Mouse (Mus musculus) heart, adult 2 months (tissue): ENCODE data around the gene Nfe2l2. TPM values are rescaled to one million over a fixed set of nuclear protein-coding genes. Genes with fewer than 3 reads are reported as not detected.

Source experiments
- DNase-seq, 2 experiments: peaks; one replicate each; pipeline ENCODE4 v3.0.0; 2021
- H3K27ac ChIP-seq: fragments of 200-600 bp; 2 replicates; pipeline ENCODE4 v1.8.1; 2022
- H3K27me3 ChIP-seq: fragments of 200-500 bp; 2 replicates; pipeline ENCODE4 v1.6.1; 2012; ENCODE audit warnings: mild to moderate bottlenecking, low read length, inconsistent platforms, mixed read lengths; ENCODE audit not compliant: control insufficient read depth, insufficient read depth
- H3K36me3 ChIP-seq: fragments of 200-500 bp; 2 replicates; pipeline ENCODE4 v1.6.1; 2012; ENCODE audit warnings: low read length, inconsistent platforms; ENCODE audit not compliant: control insufficient read depth, insufficient read depth
- H3K4me1 ChIP-seq: fragments of 200-500 bp; 2 replicates; pipeline ENCODE4 v1.6.1; 2011; ENCODE audit warnings: low read length; ENCODE audit not compliant: control insufficient read depth, insufficient read depth
- H3K4me3 ChIP-seq: fragments of 200-600 bp; 2 replicates; pipeline ENCODE4 v1.8.1; 2022
- H3K79me2 ChIP-seq: fragments of 200-500 bp; replicated peaks from 2 replicates; pipeline ENCODE4 v1.6.1; 2012; ENCODE audit warnings: mild to moderate bottlenecking, inconsistent platforms, low read length, moderate library complexity, mixed read lengths; ENCODE audit not compliant: control insufficient read depth, insufficient read depth
- H3K9ac ChIP-seq: fragments of 200-500 bp; 2 replicates; pipeline ENCODE4 v1.6.1; 2012; ENCODE audit warnings: low read depth, mild to moderate bottlenecking, control low read depth, inconsistent platforms, low read length, mixed read lengths
- CTCF ChIP-seq: fragments of 200-600 bp; IDR thresholded peaks from 2 replicates; pipeline ENCODE4 v1.8.1; 2022; ENCODE audit warnings: antibody characterized with exemption, mild to moderate bottlenecking, moderate library complexity
- EP300 ChIP-seq: fragments of 200-500 bp; IDR thresholded peaks from 2 replicates; pipeline ENCODE4 v1.6.1; 2011; ENCODE audit warnings: low read depth, low read length, control low read depth; ENCODE audit not compliant: insufficient read depth
- POLR2A ChIP-seq: fragments of 200-500 bp; IDR thresholded peaks from 2 replicates; pipeline ENCODE4 v1.6.1; 2011; ENCODE audit warnings: mild to moderate bottlenecking, low read depth, low read length, control low read depth; ENCODE audit not compliant: insufficient read depth
- WGBS: fragments of 180-500 bp; shearing (Covaris S2); methylation state at CpG from one replicate; pipeline ENCODE4 v1.1.7; 2018; 5-methylcytosine and 5-hydroxymethylcytosine counted together
- intact Hi-C: fragments of 180-260 bp; cut with DNase I; formaldehyde crosslinking; loops from one replicate; pipeline ENCODE4 v1.15.1; 2025
- polyA plus RNA-seq: library from polyadenylated mRNA; depleted of rRNA; stranded (reverse); fragments of >200 nt; gene quantifications from 2 replicates; pipeline ENCODE4 v1.2.3, GENCODE M21; 2012
- total RNA-seq, 2 experiments: library from RNA; stranded (reverse); gene quantifications; 2 replicates each; pipeline ENCODE4 v1.2.3; 2021

The Nfe2l2 gene
- total and polyA plus RNA-seq, 3 experiments = 36.5 to 67.1 (median 56.2) TPM

GRCm38 (mm10) chr2:75716046-75717016, 11.9 kb upstream of the Nfe2l2 start:
- Histone ChIP-seq H3K27me3 (no peaks in the 10 kb centered on the region), H3K79me2 (no peaks in the 10 kb centered on the region), H3K36me3 (no peaks in the 10 kb centered on the region), H3K27ac (no peak overlapping the region), H3K4me1 (peaks cover 1% of the 10 kb centered on the region; the same call in 1 of the 2 replicates), H3K9ac (no peak overlapping the region), H3K4me3 (no peak overlapping the region)
- no peak for DNase-seq
- WGBS = 57% methylated on average over 12 of the region's 12 CpGs
- TF ChIP-seq POLR2A (no peak), CTCF (no peak), EP300 (no peak)
- intact Hi-C loops = no loop called here

DNA sequence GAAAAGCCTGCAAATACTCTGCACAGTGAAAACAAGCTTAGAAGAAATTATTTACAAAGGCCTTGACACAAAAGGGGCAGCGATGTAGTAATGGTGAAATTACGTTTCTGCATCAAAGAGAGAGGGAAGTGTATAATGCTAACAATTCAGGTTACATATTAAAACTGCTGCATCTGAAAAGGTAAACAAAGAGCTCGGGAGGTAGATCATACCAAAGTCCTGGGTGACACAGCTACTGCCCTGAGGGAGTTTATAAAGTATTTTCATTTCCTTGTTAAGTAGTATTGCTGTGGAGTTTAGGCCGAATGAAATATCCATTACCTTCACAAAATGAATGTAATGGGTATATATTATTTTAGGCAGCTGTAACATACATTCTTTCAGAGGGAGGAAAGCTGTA, 10.3 kb upstream of the Nfe2l2 start:
- H3K4me1 ChIP-seq = no peaks in the 10 kb centered on the region; the same call in 1 of the 2 replicates
- 83% methylated on average over 4 of the region's 4 CpGs for whole genome bisulfite sequencing
- DNase-seq = no peak
- H3K9ac ChIP-seq = no peak overlapping the region
- TF ChIP-seq POLR2A (no peak), EP300 (no peak), CTCF (no peak)
- intact Hi-C loops = no loop called here
- H3K4me3 ChIP-seq = no peak overlapping the region
- H3K27me3 ChIP-seq = no peaks in the 10 kb centered on the region
- H3K79me2 ChIP-seq = no peaks in the 10 kb centered on the region
- H3K27ac ChIP-seq = no peak overlapping the region
- H3K36me3 ChIP-seq = no peaks in the 10 kb centered on the region

- H3K36me3 ChIP-seq = no peaks in the 10 kb centered on the region
- intact Hi-C loops = no loop called here
- no peak overlapping the region for H3K27ac ChIP-seq
- DNase-seq = no peak
- TF ChIP-seq EP300 (no peak), CTCF (no peak), POLR2A (no peak)
- H3K79me2 ChIP-seq = no peaks in the 10 kb centered on the region
- 82% methylated on average over 3 of the region's 3 CpGs for WGBS
- H3K27me3 ChIP-seq = no peaks in the 10 kb centered on the region
- H3K4me3 ChIP-seq = no peak overlapping the region
- H3K4me1 ChIP-seq = no peaks in the 10 kb centered on the region; the same call in 1 of the 2 replicates
- no peak overlapping the region for H3K9ac ChIP-seq
Observed at GRCm38 (mm10) chr2:75713083-75713482, 8.6 kb upstream of the Nfe2l2 start.

DNA sequence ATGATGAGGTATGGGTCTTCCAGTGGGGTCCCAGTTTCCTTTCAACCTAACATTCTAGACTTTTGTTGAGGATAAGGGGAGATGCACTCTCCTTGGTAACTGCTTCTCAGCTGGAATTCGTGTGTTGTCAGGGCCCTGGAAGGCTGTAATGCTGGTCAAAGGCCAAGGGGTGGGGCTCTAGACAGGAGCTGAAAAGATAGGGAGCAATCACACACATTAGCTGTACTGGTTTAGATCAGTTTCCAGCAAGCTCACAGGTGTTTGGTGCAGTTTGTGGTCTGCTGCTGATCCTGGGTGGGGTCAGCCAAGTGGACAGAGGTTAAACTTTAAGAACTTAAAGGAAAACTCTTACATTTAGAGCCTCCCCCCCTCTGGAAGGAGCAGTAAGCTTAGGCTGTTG, 3.0 kb upstream of the Nfe2l2 start:
- H3K36me3 ChIP-seq = 0 out of 2 replicates have a peak, but pooled peaks cover under 1% of the 10 kb centered on the region
- H3K79me2 ChIP-seq = no peaks in the 10 kb centered on the region
- no peak for DNase-seq
- H3K9ac ChIP-seq = no peak overlapping the region
- intact Hi-C loops = loop anchor here (2.0 to 10.0 kb wide), 2 partner anchors 61 to 103 kb away; no protein-coding TSS in a partner anchor
- no peaks in the 10 kb centered on the region for H3K27me3 ChIP-seq
- H3K27ac ChIP-seq = no peak overlapping the region
- H3K4me3 ChIP-seq = no peak overlapping the region
- no peak for TF ChIP-seq POLR2A
- no peak for TF ChIP-seq CTCF
- no peak for TF ChIP-seq EP300
- 23% methylated on average over 1 of the region's 1 CpGs for WGBS
- peaks cover 2% of the 10 kb centered on the region for H3K4me1 ChIP-seq

DNA sequence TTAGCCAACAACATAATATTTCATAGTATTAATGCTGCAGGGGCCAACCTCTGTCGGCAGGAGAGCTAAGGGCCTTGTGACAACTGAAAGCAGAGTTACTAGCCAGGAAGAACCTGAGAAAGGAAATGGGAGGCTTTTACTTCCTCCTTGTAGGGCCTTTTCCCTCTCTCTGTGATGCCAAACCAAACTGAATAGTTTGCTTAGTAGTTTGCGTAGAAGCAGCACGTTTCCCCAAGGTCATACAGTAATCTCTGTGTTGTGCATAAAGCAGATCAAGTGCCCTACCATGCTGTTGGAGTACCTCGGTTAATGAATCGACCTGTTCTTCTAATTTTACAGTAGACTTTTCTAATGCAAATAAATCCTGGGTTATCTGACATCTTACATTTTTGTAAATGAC, 2.0 kb upstream of the Nfe2l2 start:
- H3K27ac ChIP-seq = no peak overlapping the region
- peaks cover 11% of the 10 kb centered on the region for H3K36me3 ChIP-seq
- H3K79me2 ChIP-seq = no peaks in the 10 kb centered on the region; the same call in 1 of the 2 replicates
- TF ChIP-seq EP300 (no peak), CTCF (no peak), POLR2A (no peak)
- no peak for DNase-seq
- intact Hi-C loops = loop anchor here (2.0 to 10.0 kb wide), 2 partner anchors 62 to 102 kb away; no protein-coding TSS in a partner anchor
- H3K4me3 ChIP-seq = no peak overlapping the region
- WGBS = 44% methylated on average over 5 of the region's 5 CpGs
- H3K9ac ChIP-seq = no peak overlapping the region
- H3K27me3 ChIP-seq = no peaks in the 10 kb centered on the region
- H3K4me1 ChIP-seq = peaks cover 4% of the 10 kb centered on the region

- H3K79me2 ChIP-seq = peaks cover 4% of the 10 kb centered on the region; the same call in 1 of the 2 replicates
- H3K4me1 ChIP-seq = peaks cover 9% of the 10 kb centered on the region
- no peaks in the 10 kb centered on the region for H3K27me3 ChIP-seq
- DNase-seq = no peak
- peaks cover 19% of the 10 kb centered on the region for H3K36me3 ChIP-seq
- H3K4me3 ChIP-seq = peak overlapping the region; percentile 98
- TF ChIP-seq EP300 (no peak), CTCF (no peak), POLR2A (no peak)
- intact Hi-C loops = loop anchor here (2.0 to 10.0 kb wide), 3 partner anchors 26 to 100 kb away; no protein-coding TSS in a partner anchor
- WGBS = 8% methylated on average over 19 of the region's 19 CpGs
- H3K27ac ChIP-seq = peak overlapping the region; percentile 100
- H3K9ac ChIP-seq = peak overlapping the region; percentile 60
Observed at GRCm38 (mm10) chr2:75705162-75705752, 816 bp upstream of the Nfe2l2 start.
